Mouse (Mus musculus): ENCODE measurements around the gene Corin. TPM values are rescaled to one million over a fixed set of nuclear protein-coding genes. Genes with fewer than 3 reads are reported as not detected.

Corin gene
- polyA plus RNA-seq, 1 experiment from 2014 or later: 0.16 TPM

- ATAC-seq (replicated peaks; ENCODE audit: low FRiP score, low TSS enrichment, low read depth): no peak
- no peak overlapping the region for H3K4me2 ChIP-seq (ENCODE audit: low read length)
- no peak overlapping the region for H3K4me3 ChIP-seq (ENCODE audit: low read depth, low read length)
- no peak overlapping the region for H3K9ac ChIP-seq (ENCODE audit: low read length)
- no peak for DNase-seq (ENCODE audit: low spot score)
- H3K9me3 ChIP-seq (ENCODE audit: control insufficient read depth, low read length): no peaks in the 10 kb centered on the region
- H3K27ac ChIP-seq (ENCODE audit: low read depth): no peak overlapping the region
- H3K27me3 ChIP-seq (replicated peaks; ENCODE audit: control insufficient read depth, insufficient read depth, low read length): no peaks in the 10 kb centered on the region
- 88% methylated on average over 4 of the region's 4 CpGs for WGBS
- H3K36me3 ChIP-seq (ENCODE audit: control insufficient read depth, insufficient read depth, low read length): no peaks in the 10 kb centered on the region
- H3K4me1 ChIP-seq (replicated peaks; ENCODE audit: control insufficient read depth, insufficient read depth, low read length): no peaks in the 10 kb centered on the region
These were observed 76.7 kb downstream of the Corin start for GRCm38 (mm10) chr5:72427556-72427955.

- Histone ChIP-seq H3K4me2 (ENCODE audit: low read length) (no peak overlapping the region), H3K36me3 (ENCODE audit: control insufficient read depth, insufficient read depth, low read length) (no peaks in the 10 kb centered on the region), H3K9ac (ENCODE audit: low read length) (no peak overlapping the region), H3K4me3 (ENCODE audit: low read depth, low read length) (no peak overlapping the region), H3K9me3 (ENCODE audit: control insufficient read depth, low read length) (no peaks in the 10 kb centered on the region), H3K27me3 (replicated peaks; ENCODE audit: control insufficient read depth, insufficient read depth, low read length) (no peaks in the 10 kb centered on the region), H3K4me1 (replicated peaks; ENCODE audit: control insufficient read depth, insufficient read depth, low read length) (no peaks in the 10 kb centered on the region), H3K27ac (ENCODE audit: low read depth) (no peak overlapping the region)
- ATAC-seq (replicated peaks; ENCODE audit: low FRiP score, low TSS enrichment, low read depth) (no peak), DNase-seq (ENCODE audit: low spot score) (no peak)
These were observed 78.8 kb downstream of the Corin start for GRCm38 (mm10) chr5:72425342-72426010.

GRCm38 (mm10) chr5:72411874-72412329 is 92.4 kb downstream of the Corin start:
- Histone ChIP-seq H3K4me2 (ENCODE audit: low read length) (peak overlapping the region; percentile 16; the same call in 1 of the 2 replicates), H3K36me3 (ENCODE audit: control insufficient read depth, insufficient read depth, low read length) (no peaks in the 10 kb centered on the region), H3K4me3 (ENCODE audit: low read depth, low read length) (no peak overlapping the region), H3K9ac (ENCODE audit: low read length) (no peak overlapping the region), H3K27ac (ENCODE audit: low read depth) (no peak overlapping the region), H3K4me1 (replicated peaks; ENCODE audit: control insufficient read depth, insufficient read depth, low read length) (0 out of 2 replicates have a peak, but pooled peaks cover 9% of the 10 kb centered on the region), H3K9me3 (ENCODE audit: control insufficient read depth, low read length) (no peaks in the 10 kb centered on the region), H3K27me3 (replicated peaks; ENCODE audit: control insufficient read depth, insufficient read depth, low read length) (no peaks in the 10 kb centered on the region)
- DNase-seq (ENCODE audit: low spot score): no peak
- ATAC-seq (replicated peaks; ENCODE audit: low FRiP score, low TSS enrichment, low read depth): peak; percentile 62; the same call in 1 of the 2 replicates
- 14% methylated on average over 10 of the region's 10 CpGs for WGBS

- DNase-seq (ENCODE audit: low spot score): no peak
- H3K36me3 ChIP-seq (ENCODE audit: control insufficient read depth, insufficient read depth, low read length): no peaks in the 10 kb centered on the region
- no peaks in the 10 kb centered on the region for H3K9me3 ChIP-seq (ENCODE audit: control insufficient read depth, low read length)
- 74% methylated on average over 3 of the region's 3 CpGs for WGBS
- H3K4me1 ChIP-seq (replicated peaks; ENCODE audit: control insufficient read depth, insufficient read depth, low read length): 0 out of 2 replicates have a peak, but pooled peaks cover 9% of the 10 kb centered on the region
- no peak overlapping the region for H3K4me2 ChIP-seq (ENCODE audit: low read length)
- no peaks in the 10 kb centered on the region for H3K27me3 ChIP-seq (replicated peaks; ENCODE audit: control insufficient read depth, insufficient read depth, low read length)
- no peak overlapping the region for H3K4me3 ChIP-seq (ENCODE audit: low read depth, low read length)
- ATAC-seq (replicated peaks; ENCODE audit: low FRiP score, low TSS enrichment, low read depth): no peak
- no peak overlapping the region for H3K9ac ChIP-seq (ENCODE audit: low read length)
- no peak overlapping the region for H3K27ac ChIP-seq (ENCODE audit: low read depth)
These were observed 93.4 kb downstream of the Corin start for GRCm38 (mm10) chr5:72410841-72411240.

- peak; percentile 31 for DNase-seq (ENCODE audit: low spot score)
- Histone ChIP-seq H3K27ac (ENCODE audit: low read depth) (no peak overlapping the region), H3K36me3 (ENCODE audit: control insufficient read depth, insufficient read depth, low read length) (no peaks in the 10 kb centered on the region), H3K4me3 (ENCODE audit: low read depth, low read length) (no peak overlapping the region), H3K27me3 (replicated peaks; ENCODE audit: control insufficient read depth, insufficient read depth, low read length) (no peaks in the 10 kb centered on the region), H3K9me3 (ENCODE audit: control insufficient read depth, low read length) (no peaks in the 10 kb centered on the region), H3K4me2 (ENCODE audit: low read length) (no peak overlapping the region), H3K4me1 (replicated peaks; ENCODE audit: control insufficient read depth, insufficient read depth, low read length) (no peaks in the 10 kb centered on the region), H3K9ac (ENCODE audit: low read length) (no peak overlapping the region)
- 73% methylated on average over 9 of the region's 9 CpGs for WGBS
- ATAC-seq (replicated peaks; ENCODE audit: low FRiP score, low TSS enrichment, low read depth): no peak
These were observed 100.9 kb downstream of the Corin start for GRCm38 (mm10) chr5:72403376-72403775.

- 88% methylated on average over 5 of the region's 5 CpGs for WGBS
- Histone ChIP-seq H3K4me3 (ENCODE audit: low read depth, low read length) (no peak overlapping the region), H3K9me3 (ENCODE audit: control insufficient read depth, low read length) (no peaks in the 10 kb centered on the region), H3K9ac (ENCODE audit: low read length) (no peak overlapping the region), H3K4me2 (ENCODE audit: low read length) (no peak overlapping the region), H3K27ac (ENCODE audit: low read depth) (no peak overlapping the region), H3K36me3 (ENCODE audit: control insufficient read depth, insufficient read depth, low read length) (no peaks in the 10 kb centered on the region), H3K27me3 (replicated peaks; ENCODE audit: control insufficient read depth, insufficient read depth, low read length) (no peaks in the 10 kb centered on the region), H3K4me1 (replicated peaks; ENCODE audit: control insufficient read depth, insufficient read depth, low read length) (no peaks in the 10 kb centered on the region)
- DNase-seq (ENCODE audit: low spot score) (peak; percentile 31), ATAC-seq (replicated peaks; ENCODE audit: low FRiP score, low TSS enrichment, low read depth) (no peak)
These were observed 101.4 kb downstream of the Corin start for GRCm38 (mm10) chr5:72402913-72403312.

GRCm38 (mm10) chr5:72401778-72402177 is 102.5 kb downstream of the Corin start:
- no peak for ATAC-seq (replicated peaks; ENCODE audit: low FRiP score, low TSS enrichment, low read depth)

GRCm38 (mm10) chr5:72401251-72401650 is 103.0 kb downstream of the Corin start:
- Histone ChIP-seq H3K9ac (ENCODE audit: low read length) (no peak overlapping the region), H3K4me3 (ENCODE audit: low read depth, low read length) (no peak overlapping the region), H3K9me3 (ENCODE audit: control insufficient read depth, low read length) (no peaks in the 10 kb centered on the region), H3K4me1 (replicated peaks; ENCODE audit: control insufficient read depth, insufficient read depth, low read length) (no peaks in the 10 kb centered on the region), H3K36me3 (ENCODE audit: control insufficient read depth, insufficient read depth, low read length) (no peaks in the 10 kb centered on the region), H3K4me2 (ENCODE audit: low read length) (no peak overlapping the region), H3K27me3 (replicated peaks; ENCODE audit: control insufficient read depth, insufficient read depth, low read length) (no peaks in the 10 kb centered on the region), H3K27ac (ENCODE audit: low read depth) (no peak overlapping the region)
- WGBS: 86% methylated on average over 3 of the region's 3 CpGs
- ATAC-seq (replicated peaks; ENCODE audit: low FRiP score, low TSS enrichment, low read depth): no peak
- peak; percentile 44 for DNase-seq (ENCODE audit: low spot score)

More at GRCm38 (mm10) chr5:72401778-72402177, 102.5 kb downstream of the Corin start:
- Histone ChIP-seq H3K4me2 (ENCODE audit: low read length) (no peak overlapping the region), H3K36me3 (ENCODE audit: control insufficient read depth, insufficient read depth, low read length) (no peaks in the 10 kb centered on the region), H3K9ac (ENCODE audit: low read length) (no peak overlapping the region), H3K9me3 (ENCODE audit: control insufficient read depth, low read length) (no peaks in the 10 kb centered on the region), H3K27ac (ENCODE audit: low read depth) (no peak overlapping the region), H3K4me3 (ENCODE audit: low read depth, low read length) (no peak overlapping the region), H3K27me3 (replicated peaks; ENCODE audit: control insufficient read depth, insufficient read depth, low read length) (no peaks in the 10 kb centered on the region), H3K4me1 (replicated peaks; ENCODE audit: control insufficient read depth, insufficient read depth, low read length) (no peaks in the 10 kb centered on the region)
- WGBS: 81% methylated on average over 10 of the region's 10 CpGs
- DNase-seq (ENCODE audit: low spot score): no peak

GRCm38 (mm10) chr5:72382148-72382547 is 122.1 kb downstream of the Corin start:
- H3K9me3 ChIP-seq (ENCODE audit: control insufficient read depth, low read length): no peaks in the 10 kb centered on the region
- 60% methylated on average over 1 of the region's 1 CpGs for WGBS
- H3K9ac ChIP-seq (ENCODE audit: low read length): no peak overlapping the region
- H3K4me3 ChIP-seq (ENCODE audit: low read depth, low read length): no peak overlapping the region
- no peaks in the 10 kb centered on the region for H3K36me3 ChIP-seq (ENCODE audit: control insufficient read depth, insufficient read depth, low read length)
- H3K27me3 ChIP-seq (replicated peaks; ENCODE audit: control insufficient read depth, insufficient read depth, low read length): no peaks in the 10 kb centered on the region
- ATAC-seq (replicated peaks; ENCODE audit: low FRiP score, low TSS enrichment, low read depth) (no peak), DNase-seq (ENCODE audit: low spot score) (no peak)
- no peaks in the 10 kb centered on the region for H3K4me1 ChIP-seq (replicated peaks; ENCODE audit: control insufficient read depth, insufficient read depth, low read length)
- H3K4me2 ChIP-seq (ENCODE audit: low read length): no peak overlapping the region
- no peak overlapping the region for H3K27ac ChIP-seq (ENCODE audit: low read depth)

Data from intestine, embryonic 14.5 days (tissue).